Comparison of ENCODE assay signal across 13 mouse cellular contexts in the genomic region with DNA sequence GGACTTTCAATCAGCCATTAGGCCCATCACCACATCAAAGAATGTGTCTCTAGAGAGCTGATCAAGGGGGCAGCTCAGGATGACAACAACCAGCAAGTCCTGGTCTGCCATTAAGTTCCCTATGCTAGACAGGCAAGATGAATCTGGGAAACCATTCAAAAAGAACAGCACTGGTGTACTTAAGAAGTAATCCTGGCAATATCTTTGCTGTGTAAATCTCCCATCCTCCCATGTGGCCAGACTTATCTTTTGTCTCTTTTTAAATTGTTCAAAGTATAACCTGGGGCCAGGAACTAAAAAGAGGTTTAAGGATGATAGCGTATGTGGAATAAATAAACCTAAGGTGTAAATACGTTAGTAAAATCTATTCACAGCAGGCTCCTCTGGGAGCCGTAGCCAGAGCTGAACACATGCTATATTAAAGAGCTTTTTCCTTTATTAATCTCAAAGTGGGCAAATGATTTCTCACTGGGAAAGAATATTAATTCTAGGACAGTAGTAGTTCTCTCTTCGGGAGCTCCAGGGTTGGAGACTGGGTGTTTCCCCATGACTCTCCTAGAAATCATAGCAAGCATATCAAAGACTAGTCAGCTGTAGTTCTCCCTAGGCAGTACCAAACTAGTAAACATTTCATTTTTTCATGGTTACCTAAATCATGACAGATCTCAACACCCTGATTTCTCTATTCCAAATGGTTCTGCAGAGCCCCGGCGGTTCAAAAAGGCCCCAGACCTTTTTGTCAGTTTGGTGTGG.
DNase-seq lines count a peak whose midpoint lies in the region; ATAC-seq lines count a peak whose summit lies in the region.
"Had no signal": no experiment of that assay in that cellular context is flagged by ENCODE, and none has a peak within 500 bp of the region (broad histone marks: within the 10 kb centered on the region; RNA-seq: fewer than 3 reads in every experiment).

No protein-coding gene starts in this region.

- H3K27ac ChIP-seq in heart, embryonic 10.5 days = 0 out of 2 replicates have a peak overlapping the region, but pooled peaks have one; percentile 36
- H3K27ac ChIP-seq in heart, embryonic 12.5 days (ENCODE audit: poor library complexity, severe bottlenecking) = no peak overlapping the region
- no peak overlapping the region for H3K27ac ChIP-seq in forebrain, embryonic 14.5 days (ENCODE audit: low read depth, low read length)
- peak overlapping the region; percentile 25; the same call in 1 of the 2 replicates for H3K27ac ChIP-seq in limb, embryonic 10.5 days
- H3K27ac ChIP-seq in neural tube, embryonic 14.5 days (ENCODE audit: low read depth, low read length) = no peak overlapping the region
- H3K27ac ChIP-seq: layer of hippocampus, adult 2 months had no signal

- WGBS in heart, embryonic 10.5 days = 83% methylated on average over 6 of the region's 6 CpGs
- 86% methylated on average over 6 of the region's 6 CpGs for WGBS in heart, embryonic 12.5 days
- 59% methylated on average over 6 of the region's 6 CpGs for WGBS in forebrain, embryonic 14.5 days
- WGBS in limb, embryonic 10.5 days = 90% methylated on average over 6 of the region's 6 CpGs
- 54% methylated on average over 6 of the region's 6 CpGs for WGBS in neural tube, embryonic 14.5 days

- no peaks in the 10 kb centered on the region for H3K9me3 ChIP-seq in heart, embryonic 10.5 days
- H3K9me3 ChIP-seq in heart, embryonic 12.5 days (replicated peaks) = no peaks in the 10 kb centered on the region
- no peaks in the 10 kb centered on the region for H3K9me3 ChIP-seq in forebrain, embryonic 14.5 days (replicated peaks; ENCODE audit: control insufficient read depth, low read length)
- H3K9me3 ChIP-seq in limb, embryonic 10.5 days (replicated peaks) = no peaks in the 10 kb centered on the region
- H3K9me3 ChIP-seq in neural tube, embryonic 14.5 days (ENCODE audit: control insufficient read depth, low read length) = no peaks in the 10 kb centered on the region

- no peak overlapping the region for H3K4me3 ChIP-seq in heart, embryonic 10.5 days
- H3K4me3 ChIP-seq in heart, embryonic 12.5 days = no peak overlapping the region
- H3K4me3 ChIP-seq in forebrain, embryonic 14.5 days (ENCODE audit: low read depth, low read length) = peak overlapping the region; percentile 26; the same call in 1 of the 2 replicates
- H3K4me3 ChIP-seq in limb, embryonic 10.5 days = no peak overlapping the region
- no peak overlapping the region for H3K4me3 ChIP-seq in neural tube, embryonic 14.5 days (ENCODE audit: low read depth, low read length)
- H3K4me3 ChIP-seq: layer of hippocampus, adult 2 months had no signal

- H3K27me3 ChIP-seq in heart, embryonic 10.5 days (ENCODE audit: insufficient read depth, poor library complexity, severe bottlenecking) = no peaks in the 10 kb centered on the region
- H3K27me3 ChIP-seq in heart, embryonic 12.5 days (replicated peaks) = no peaks in the 10 kb centered on the region
- no peaks in the 10 kb centered on the region for H3K27me3 ChIP-seq in forebrain, embryonic 14.5 days (replicated peaks; ENCODE audit: control insufficient read depth, insufficient read depth, low read length)
- H3K27me3 ChIP-seq in limb, embryonic 10.5 days (ENCODE audit: low read depth, poor library complexity, severe bottlenecking) = no peaks in the 10 kb centered on the region
- no peaks in the 10 kb centered on the region for H3K27me3 ChIP-seq in neural tube, embryonic 14.5 days (ENCODE audit: control insufficient read depth, insufficient read depth, low read length)

- H3K36me3 ChIP-seq in heart, embryonic 10.5 days = no peaks in the 10 kb centered on the region
- H3K36me3 ChIP-seq in heart, embryonic 12.5 days = no peaks in the 10 kb centered on the region
- H3K36me3 ChIP-seq in forebrain, embryonic 14.5 days (ENCODE audit: control insufficient read depth, insufficient read depth, low read length) = no peaks in the 10 kb centered on the region
- H3K36me3 ChIP-seq in limb, embryonic 10.5 days = no peaks in the 10 kb centered on the region
- no peaks in the 10 kb centered on the region for H3K36me3 ChIP-seq in neural tube, embryonic 14.5 days (ENCODE audit: control insufficient read depth, insufficient read depth, low read length)

- no peak overlapping the region for H3K4me2 ChIP-seq in heart, embryonic 12.5 days
- peak overlapping the region; percentile 56 for H3K4me2 ChIP-seq in forebrain, embryonic 14.5 days (ENCODE audit: low read length)
- H3K4me2 ChIP-seq in neural tube, embryonic 14.5 days (ENCODE audit: low read depth, low read length) = peak overlapping the region; percentile 46; the same call in 1 of the 2 replicates

- no peaks in the 10 kb centered on the region for H3K4me1 ChIP-seq in heart, embryonic 10.5 days
- H3K4me1 ChIP-seq in heart, embryonic 12.5 days (replicated peaks) = no peaks in the 10 kb centered on the region
- H3K4me1 ChIP-seq in forebrain, embryonic 14.5 days (ENCODE audit: control insufficient read depth, insufficient read depth, low read length) = no peaks in the 10 kb centered on the region
- peaks cover 4% of the 10 kb centered on the region for H3K4me1 ChIP-seq in limb, embryonic 10.5 days
- no peaks in the 10 kb centered on the region for H3K4me1 ChIP-seq in neural tube, embryonic 14.5 days (ENCODE audit: control insufficient read depth, insufficient read depth, low read length)

- no peak for DNase-seq in heart, embryonic 10.5 days (ENCODE audit: low spot score)
- DNase-seq in forebrain, embryonic 14.5 days (ENCODE audit: low spot score) = peak; percentile 4
- DNase-seq in limb, embryonic 10.5 days (ENCODE audit: low spot score) = no peak
- DNase-seq in frontal cortex, postnatal 36 days (ENCODE audit: low spot score in 2 of 2) = no peak
- no peak for DNase-seq in MN1 (ENCODE audit: low spot score)
- no peak for DNase-seq in layer of hippocampus, adult 8-10 months (ENCODE audit: low spot score in 2 of 2)
- DNase-seq: heart, postnatal 10 days; kidney, adult 2 months; right cerebral cortex, postnatal 4 days had no signal

- ATAC-seq in heart, embryonic 12.5 days (ENCODE audit: insufficient number of reproducible peaks, low FRiP score) = no peak
- ATAC-seq in forebrain, embryonic 14.5 days = 0 out of 2 replicates have a peak, but pooled peaks have one; percentile 44
- ATAC-seq in neural tube, embryonic 14.5 days (ENCODE audit: low read depth) = peak; percentile 44; the same call in 1 of the 2 replicates
- ATAC-seq: activated CD4-positive, CD25-positive, alpha-beta regulatory T cell, adult 4 months had no signal

- H3K9ac ChIP-seq in heart, embryonic 12.5 days = no peak overlapping the region
- H3K9ac ChIP-seq in forebrain, embryonic 14.5 days (ENCODE audit: low read length) = peak overlapping the region; percentile 60
- H3K9ac ChIP-seq in neural tube, embryonic 14.5 days (replicated peaks; ENCODE audit: low read depth, low read length) = peak overlapping the region; percentile 16; the same call in 1 of the 2 replicates

Comparison
In these comparisons a context has a peak if more than half of its experiments do, and no peak if none do; other contexts are left out.
1. H3K27ac ChIP-seq: peak in heart, embryonic 10.5 days (single experiment) and limb, embryonic 10.5 days (single experiment); none in heart, embryonic 12.5 days (single experiment), forebrain, embryonic 14.5 days (single experiment) and neural tube, embryonic 14.5 days (single experiment).